In genomic region chr10:127291881-127292638, GRCm38 (mm10) we compare ENCODE assay signal across 8 mouse cellular contexts. TPM values are rescaled to one million over a fixed set of nuclear protein-coding genes. Genes with fewer than 3 reads are reported as not detected.
A peak's percentile ranks its signal among the peaks of the same experiment; 100 is the strongest.
DNase-seq lines count a peak whose midpoint lies in the region; ATAC-seq and TF ChIP-seq lines count a peak whose summit lies in the region.

No protein-coding gene starts in this region.

- H3K4me2 ChIP-seq in lung, embryonic 15.5 days, result peak overlapping the region; percentile 77
- peak overlapping the region; percentile 91 for H3K4me2 ChIP-seq in embryonic facial prominence, embryonic 12.5 days (replicated peaks)
- peak overlapping the region; percentile 75 for H3K4me2 ChIP-seq in intestine, postnatal 0 days (replicated peaks; ENCODE audit: low read depth)
- H3K4me2 ChIP-seq in neural tube, embryonic 13.5 days, result peak overlapping the region; percentile 88

- no peaks in the 10 kb centered on the region for H3K9me3 ChIP-seq in lung, embryonic 15.5 days
- no peaks in the 10 kb centered on the region for H3K9me3 ChIP-seq in embryonic facial prominence, embryonic 12.5 days
- H3K9me3 ChIP-seq in intestine, postnatal 0 days (ENCODE audit: control insufficient read depth), result no peaks in the 10 kb centered on the region
- H3K9me3 ChIP-seq in neural tube, embryonic 13.5 days, result no peaks in the 10 kb centered on the region

- no peak for DNase-seq in lung, postnatal 25 days (ENCODE audit: low spot score)
- no peak for DNase-seq in thymus, postnatal 10 days (ENCODE audit: low spot score in 2 of 2)
- no peak for DNase-seq in kidney, adult 18-20 months

- no peaks in the 10 kb centered on the region for H3K27me3 ChIP-seq in lung, embryonic 15.5 days
- H3K27me3 ChIP-seq in embryonic facial prominence, embryonic 12.5 days, result no peaks in the 10 kb centered on the region
- no peaks in the 10 kb centered on the region for H3K27me3 ChIP-seq in intestine, postnatal 0 days (replicated peaks; ENCODE audit: control insufficient read depth, insufficient read depth, low read length)
- no peaks in the 10 kb centered on the region for H3K27me3 ChIP-seq in neural tube, embryonic 13.5 days

- peaks cover 36% of the 10 kb centered on the region for H3K4me1 ChIP-seq in lung, embryonic 15.5 days
- H3K4me1 ChIP-seq in embryonic facial prominence, embryonic 12.5 days, result peaks cover 37% of the 10 kb centered on the region
- peaks cover 19% of the 10 kb centered on the region for H3K4me1 ChIP-seq in intestine, postnatal 0 days (replicated peaks; ENCODE audit: control insufficient read depth, insufficient read depth, low read length)
- peaks cover 49% of the 10 kb centered on the region for H3K4me1 ChIP-seq in neural tube, embryonic 13.5 days (replicated peaks)

- peak overlapping the region; percentile 59 for H3K9ac ChIP-seq in lung, embryonic 15.5 days
- peak overlapping the region; percentile 46; the same call in 1 of the 2 replicates for H3K9ac ChIP-seq in embryonic facial prominence, embryonic 12.5 days
- peak overlapping the region; percentile 64 for H3K9ac ChIP-seq in intestine, postnatal 0 days (ENCODE audit: low read depth, low read length)
- H3K9ac ChIP-seq in neural tube, embryonic 13.5 days, result peak overlapping the region; percentile 79

- H3K27ac ChIP-seq in lung, embryonic 15.5 days, result no peak overlapping the region
- no peak overlapping the region; the same call in 1 of the 2 replicates for H3K27ac ChIP-seq in embryonic facial prominence, embryonic 12.5 days
- no peak overlapping the region; the same call in 1 of the 2 replicates for H3K27ac ChIP-seq in intestine, postnatal 0 days (ENCODE audit: low read depth, low read length)
- peak overlapping the region; percentile 98 for H3K27ac ChIP-seq in neural tube, embryonic 13.5 days (replicated peaks)

- 19% methylated on average over 5 of the region's 5 CpGs for WGBS in lung, embryonic 15.5 days
- 54% methylated on average over 5 of the region's 5 CpGs for WGBS in embryonic facial prominence, embryonic 12.5 days
- WGBS in intestine, postnatal 0 days, result 16% methylated on average over 5 of the region's 5 CpGs
- 58% methylated on average over 5 of the region's 5 CpGs for WGBS in neural tube, embryonic 13.5 days

- ATAC-seq in lung, embryonic 15.5 days (ENCODE audit: borderline replicate concordance, extremely low read depth, low FRiP score, low TSS enrichment), result no peak
- no peak for ATAC-seq in embryonic facial prominence, embryonic 12.5 days (ENCODE audit: insufficient number of reproducible peaks, insufficient read depth, low FRiP score, low TSS enrichment)
- ATAC-seq in intestine, postnatal 0 days, result no peak
- no peak for ATAC-seq in neural tube, embryonic 13.5 days (ENCODE audit: low read depth)
- no peak for ATAC-seq in activated CD4-positive, CD25-positive, alpha-beta regulatory T cell, adult 4 months

- peak overlapping the region; percentile 76 for H3K4me3 ChIP-seq in lung, embryonic 15.5 days
- peak overlapping the region; percentile 63 for H3K4me3 ChIP-seq in embryonic facial prominence, embryonic 12.5 days
- H3K4me3 ChIP-seq in intestine, postnatal 0 days (ENCODE audit: low read depth, low read length), result peak overlapping the region; percentile 69
- H3K4me3 ChIP-seq in neural tube, embryonic 13.5 days, result peak overlapping the region; percentile 64

- no peak for TF ChIP-seq CTCF in intestine, postnatal 0 days (IDR thresholded peaks at IDR 0.05; ENCODE audit: low read depth)

- H3K36me3 ChIP-seq in lung, embryonic 15.5 days, result peaks cover 41% of the 10 kb centered on the region
- peaks cover 45% of the 10 kb centered on the region for H3K36me3 ChIP-seq in embryonic facial prominence, embryonic 12.5 days
- H3K36me3 ChIP-seq in intestine, postnatal 0 days (ENCODE audit: control insufficient read depth, insufficient read depth), result peaks cover 41% of the 10 kb centered on the region
- peaks cover 45% of the 10 kb centered on the region for H3K36me3 ChIP-seq in neural tube, embryonic 13.5 days

RNA-seq across cellular contexts. Expression of gene Mbd6, which starts 3.2 kb away (rescaled TPM):
- 13.3 and 18.8 TPM in 2 replicates for polyA plus RNA-seq in lung, embryonic 15.5 days (2015; fragmentation: Nextera tagmentation; extraction: Ambion mirVana)
- polyA plus RNA-seq in embryonic facial prominence, embryonic 12.5 days (2016; fragmentation: Nextera tagmentation; extraction: Ambion mirVana), result 17.2 and 23.3 TPM in 2 replicates
- 8.7 and 12.8 TPM in 2 replicates for polyA plus RNA-seq in intestine, postnatal 0 days (2015; fragmentation: Nextera tagmentation; extraction: Ambion mirVana)
- 14.5 and 16.7 TPM in 2 replicates for polyA plus RNA-seq in neural tube, embryonic 13.5 days (2015; fragmentation: Nextera tagmentation; extraction: Ambion mirVana)
- 10 to 100 TPM in 1 of 2 experiments, 1 to 10 TPM in 1; 4.0 to 10.6 TPM for polyA plus RNA-seq in activated CD4-positive, CD25-positive, alpha-beta regulatory T cell, adult 4 months (2017; shearing (Covaris generic))

RNA-seq across cellular contexts. Expression of gene Mars, which starts 19.5 kb away (rescaled TPM):
- polyA plus RNA-seq in lung, embryonic 15.5 days (2015; fragmentation: Nextera tagmentation; extraction: Ambion mirVana), result 104 and 108 TPM in 2 replicates
- 138 and 142 TPM in 2 replicates for polyA plus RNA-seq in embryonic facial prominence, embryonic 12.5 days (2016; fragmentation: Nextera tagmentation; extraction: Ambion mirVana)
- 47.2 and 50.7 TPM in 2 replicates for polyA plus RNA-seq in intestine, postnatal 0 days (2015; fragmentation: Nextera tagmentation; extraction: Ambion mirVana)
- polyA plus RNA-seq in neural tube, embryonic 13.5 days (2015; fragmentation: Nextera tagmentation; extraction: Ambion mirVana), result 103 and 110 TPM in 2 replicates
- 10 to 100 TPM; 21.6 to 21.9 TPM for polyA plus RNA-seq in activated CD4-positive, CD25-positive, alpha-beta regulatory T cell, adult 4 months (2017; shearing (Covaris generic))

RNA-seq across cellular contexts. Expression of gene Dctn2, which starts 25.9 kb away (rescaled TPM):
- 184 and 189 TPM in 2 replicates for polyA plus RNA-seq in lung, embryonic 15.5 days (2015; fragmentation: Nextera tagmentation; extraction: Ambion mirVana)
- polyA plus RNA-seq in embryonic facial prominence, embryonic 12.5 days (2016; fragmentation: Nextera tagmentation; extraction: Ambion mirVana), result 199 and 213 TPM in 2 replicates
- 143 and 147 TPM in 2 replicates for polyA plus RNA-seq in intestine, postnatal 0 days (2015; fragmentation: Nextera tagmentation; extraction: Ambion mirVana)
- polyA plus RNA-seq in neural tube, embryonic 13.5 days (2015; fragmentation: Nextera tagmentation; extraction: Ambion mirVana), result 285 and 322 TPM in 2 replicates
- 10 to 100 TPM; 55.4 to 60.6 TPM for polyA plus RNA-seq in activated CD4-positive, CD25-positive, alpha-beta regulatory T cell, adult 4 months (2017; shearing (Covaris generic))

RNA-seq across cellular contexts. Expression of gene Kif5a, which starts 28.9 kb away (rescaled TPM):
- polyA plus RNA-seq in lung, embryonic 15.5 days (2015; fragmentation: Nextera tagmentation; extraction: Ambion mirVana), result 0.70 and 1.3 TPM in 2 replicates
- polyA plus RNA-seq in embryonic facial prominence, embryonic 12.5 days (2016; fragmentation: Nextera tagmentation; extraction: Ambion mirVana), result 13.5 and 16.8 TPM in 2 replicates
- polyA plus RNA-seq in intestine, postnatal 0 days (2015; fragmentation: Nextera tagmentation; extraction: Ambion mirVana), result 2.7 and 3.7 TPM in 2 replicates
- polyA plus RNA-seq in neural tube, embryonic 13.5 days (2015; fragmentation: Nextera tagmentation; extraction: Ambion mirVana), result 102 and 104 TPM in 2 replicates
- under 1 TPM; 0.18 to 0.70 TPM for polyA plus RNA-seq in activated CD4-positive, CD25-positive, alpha-beta regulatory T cell, adult 4 months (2017; shearing (Covaris generic))

RNA-seq across cellular contexts. Expression of gene Arhgap9, which starts 29.7 kb away (rescaled TPM):
- polyA plus RNA-seq in lung, embryonic 15.5 days (2015; fragmentation: Nextera tagmentation; extraction: Ambion mirVana), result 3.5 and 6.9 TPM in 2 replicates
- polyA plus RNA-seq in embryonic facial prominence, embryonic 12.5 days (2016; fragmentation: Nextera tagmentation; extraction: Ambion mirVana), result 1.8 and 2.6 TPM in 2 replicates
- polyA plus RNA-seq in intestine, postnatal 0 days (2015; fragmentation: Nextera tagmentation; extraction: Ambion mirVana), result 9.5 and 12.0 TPM in 2 replicates
- polyA plus RNA-seq in neural tube, embryonic 13.5 days (2015; fragmentation: Nextera tagmentation; extraction: Ambion mirVana), result 1.0 and 1.4 TPM in 2 replicates
- 100 to 1,000 TPM; 125 TPM for polyA plus RNA-seq in activated CD4-positive, CD25-positive, alpha-beta regulatory T cell, adult 4 months (2017; shearing (Covaris generic))
